Mouse (Mus musculus): ENCODE measurements around the gene Wrnip1.

Wrnip1 gene

GRCm38 (mm10) chr13:32806820-32807219, 5.0 kb downstream of the Wrnip1 start:
- in situ Hi-C loops (cut with MboI; ENCODE audit: low sequenced_read_pairs), result no loop called here

- in situ Hi-C loops (cut with MboI; ENCODE audit: low sequenced_read_pairs), result no loop called here
Observed at GRCm38 (mm10) chr13:32807624-32808023, 5.8 kb downstream of the Wrnip1 start.

DNA sequence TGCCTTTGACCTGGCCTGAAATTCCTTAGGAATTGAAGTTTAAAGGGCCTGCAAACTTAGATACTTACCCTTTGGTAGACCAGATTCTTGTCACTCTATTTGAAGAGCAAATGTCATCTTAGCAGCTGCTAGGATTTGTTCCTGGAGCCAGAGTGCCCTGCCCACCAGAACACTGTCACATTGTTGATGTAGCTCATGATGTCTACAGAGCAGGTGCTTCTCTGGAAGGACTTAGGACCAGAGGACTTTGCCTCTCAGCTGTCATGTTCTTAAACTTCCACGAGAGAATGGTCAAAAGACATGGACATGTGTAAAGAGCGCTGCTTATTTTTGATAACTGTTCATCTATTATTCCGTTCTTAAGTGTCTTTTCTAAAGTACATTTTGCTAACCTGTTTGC, 17.4 kb downstream of the Wrnip1 start:
- in situ Hi-C loops (cut with MboI; ENCODE audit: low sequenced_read_pairs), result no loop called here

GRCm38 (mm10) chr13:32819926-32820325, 18.1 kb downstream of the Wrnip1 start:
- in situ Hi-C loops (cut with MboI; ENCODE audit: low sequenced_read_pairs), result no loop called here

DNA sequence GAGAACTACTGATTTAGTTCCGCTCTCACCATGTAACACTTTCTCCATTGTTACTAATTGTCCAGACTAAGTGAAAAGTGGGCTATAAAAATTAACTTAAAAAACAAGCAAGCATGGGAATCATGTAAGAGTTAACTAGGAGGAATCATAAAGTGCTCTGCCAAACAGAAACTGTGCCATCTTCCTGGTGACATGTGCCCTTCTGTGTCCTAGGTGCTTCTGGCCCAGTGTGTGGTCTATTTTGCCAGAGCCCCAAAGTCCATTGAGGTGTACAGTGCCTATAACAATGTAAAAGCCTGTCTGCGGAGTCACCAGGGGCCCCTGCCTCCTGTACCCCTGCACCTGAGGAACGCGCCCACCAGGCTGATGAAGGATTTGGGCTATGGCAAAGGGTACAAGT, 19.8 kb downstream of the Wrnip1 start:
- in situ Hi-C loops (cut with MboI; ENCODE audit: low sequenced_read_pairs), result no loop called here

- in situ Hi-C loops (cut with MboI; ENCODE audit: low sequenced_read_pairs), result no loop called here
Observed at GRCm38 (mm10) chr13:32823126-32823525, 21.3 kb downstream of the Wrnip1 start.

- in situ Hi-C loops (cut with MboI; ENCODE audit: low sequenced_read_pairs), result no loop called here
Observed at GRCm38 (mm10) chr13:32824377-32825330, 22.8 kb downstream of the Wrnip1 start.

DNA sequence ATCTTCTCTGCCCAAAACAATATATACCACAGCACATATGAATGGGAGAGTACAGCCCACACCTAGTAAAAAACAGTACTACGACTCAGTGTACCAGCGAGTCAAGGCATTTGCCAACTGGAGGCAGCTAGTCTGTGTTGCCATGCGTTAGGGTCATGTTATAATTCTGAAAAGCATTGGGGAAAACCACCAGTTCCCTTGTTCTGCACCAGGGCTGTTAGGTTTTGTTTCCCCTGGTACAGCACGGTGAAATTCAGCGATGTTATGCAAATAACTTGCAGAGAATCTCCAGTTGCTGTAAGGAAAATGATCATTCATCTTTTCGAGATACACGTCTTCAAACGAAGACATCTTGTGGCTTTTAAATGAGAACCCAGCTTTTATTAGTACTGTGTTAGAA, 23.7 kb downstream of the Wrnip1 start:
- in situ Hi-C loops (cut with MboI; ENCODE audit: low sequenced_read_pairs), result no loop called here

- in situ Hi-C loops (cut with MboI; ENCODE audit: low sequenced_read_pairs), result no loop called here
Observed at GRCm38 (mm10) chr13:32827111-32827822, 25.4 kb downstream of the Wrnip1 start.

DNA sequence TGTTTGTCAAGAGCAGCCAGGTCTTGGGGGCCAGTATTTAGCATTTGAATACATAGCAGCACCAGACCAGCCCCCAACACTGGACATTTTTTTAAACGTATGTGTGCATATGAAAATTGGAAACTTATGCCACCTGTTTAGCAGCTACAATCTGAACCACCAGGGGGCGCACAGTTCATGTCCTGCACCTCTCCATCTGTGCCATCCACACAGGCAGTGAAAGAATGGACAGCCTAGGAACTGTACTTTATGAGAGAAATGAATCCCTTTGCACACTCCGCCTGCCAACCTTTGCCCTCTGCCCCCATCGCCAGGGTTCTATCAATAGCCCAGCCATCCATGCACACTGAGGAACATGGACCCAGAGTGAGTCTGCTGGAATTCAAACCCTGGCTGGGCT, 26.1 kb downstream of the Wrnip1 start:
- in situ Hi-C loops (cut with MboI; ENCODE audit: low sequenced_read_pairs), result no loop called here

DNA sequence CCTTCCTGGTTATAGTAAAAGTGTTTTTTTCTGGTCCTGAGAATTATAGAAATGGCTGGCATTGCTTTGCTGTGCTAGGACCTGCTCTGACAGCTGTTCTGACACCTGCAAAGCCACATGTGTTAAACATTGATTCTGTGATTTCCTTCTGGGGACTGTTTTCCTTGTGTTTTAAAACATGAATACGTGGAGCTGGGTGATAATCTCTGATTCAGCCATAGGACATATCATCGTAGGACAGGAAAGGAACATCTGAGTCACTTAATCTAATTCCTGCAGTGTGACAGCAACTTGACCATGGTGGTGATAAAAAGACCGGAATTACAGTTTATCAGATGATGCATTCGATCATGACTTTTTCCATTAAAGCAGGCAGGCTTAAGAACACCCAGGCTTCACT, 27.0 kb downstream of the Wrnip1 start:
- in situ Hi-C loops (cut with MboI; ENCODE audit: low sequenced_read_pairs), result no loop called here

GRCm38 (mm10) chr13:32831505-32832273, 29.9 kb downstream of the Wrnip1 start:
- in situ Hi-C loops (cut with MboI; ENCODE audit: low sequenced_read_pairs), result no loop called here

- in situ Hi-C loops (cut with MboI; ENCODE audit: low sequenced_read_pairs), result no loop called here
Observed at GRCm38 (mm10) chr13:32832776-32833175, 30.9 kb downstream of the Wrnip1 start.

DNA sequence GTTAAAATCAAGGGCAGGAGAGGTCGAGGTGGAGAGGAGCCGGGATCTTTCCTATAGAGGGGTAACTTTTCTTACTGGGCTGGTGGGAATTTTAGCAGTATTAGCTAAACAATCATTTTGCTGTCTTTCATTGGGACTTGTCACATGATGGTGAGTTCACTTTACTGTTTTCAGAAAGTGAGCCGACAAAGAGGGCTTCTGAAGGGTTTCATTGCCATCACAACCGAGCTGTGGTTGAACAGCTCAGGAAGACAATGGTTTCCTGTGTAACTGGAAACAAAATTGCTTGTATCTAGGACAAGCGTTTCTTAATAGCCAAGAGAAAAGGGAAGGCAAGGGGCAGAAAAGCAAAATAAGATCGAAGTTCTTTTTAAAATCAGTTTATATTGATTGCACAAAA, 31.4 kb downstream of the Wrnip1 start:
- in situ Hi-C loops (cut with MboI; ENCODE audit: low sequenced_read_pairs), result no loop called here

- in situ Hi-C loops (cut with MboI; ENCODE audit: low sequenced_read_pairs), result no loop called here
Observed at GRCm38 (mm10) chr13:32834513-32834912, 32.7 kb downstream of the Wrnip1 start.

DNA sequence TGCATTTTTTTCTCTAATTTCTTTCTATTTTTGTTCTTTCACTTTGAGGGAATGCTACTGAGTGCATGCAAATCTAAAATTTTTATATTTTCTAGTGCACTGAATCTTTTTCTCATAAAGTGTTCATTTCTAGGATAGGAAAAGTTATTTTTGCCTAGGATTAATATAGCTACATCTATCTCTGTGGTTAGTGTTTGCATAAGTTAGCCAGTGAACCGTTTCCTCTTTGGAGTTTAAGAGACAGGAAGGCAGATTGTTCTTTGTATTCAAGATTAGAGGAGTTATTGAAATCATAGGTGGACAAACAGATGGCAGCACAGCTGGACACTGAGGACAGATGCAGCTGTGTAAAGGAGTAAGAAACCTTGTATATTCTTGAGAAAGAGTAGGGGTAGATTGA, 37.5 kb downstream of the Wrnip1 start:
- in situ Hi-C loops (cut with MboI; ENCODE audit: low sequenced_read_pairs), result no loop called here

DNA sequence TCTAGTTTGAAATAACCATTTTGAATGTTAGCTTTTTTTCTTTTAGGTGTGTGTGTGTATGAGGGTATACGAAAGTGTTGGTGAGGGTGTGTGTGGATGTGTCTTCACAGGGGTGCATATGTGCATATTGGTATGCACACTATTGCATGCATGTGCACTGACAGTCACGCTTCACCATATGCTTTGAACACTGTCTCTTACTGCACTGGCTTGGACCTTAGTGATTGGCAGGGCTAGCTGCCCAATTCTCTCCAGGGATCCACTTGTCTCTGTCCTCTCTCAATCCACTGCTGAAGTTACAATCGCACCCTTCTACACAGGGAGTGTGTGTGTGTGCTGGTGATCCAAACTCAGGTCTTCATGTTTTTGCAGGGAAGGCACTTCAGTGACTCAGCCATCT, 39.5 kb downstream of the Wrnip1 start:
- in situ Hi-C loops (cut with MboI; ENCODE audit: low sequenced_read_pairs), result no loop called here

GRCm38 (mm10) chr13:32846221-32846620, 44.4 kb downstream of the Wrnip1 start:
- in situ Hi-C loops (cut with MboI; ENCODE audit: low sequenced_read_pairs), result no loop called here

- in situ Hi-C loops (cut with MboI; ENCODE audit: low sequenced_read_pairs), result no loop called here
Observed at GRCm38 (mm10) chr13:32849092-32849491, 47.3 kb downstream of the Wrnip1 start.

DNA sequence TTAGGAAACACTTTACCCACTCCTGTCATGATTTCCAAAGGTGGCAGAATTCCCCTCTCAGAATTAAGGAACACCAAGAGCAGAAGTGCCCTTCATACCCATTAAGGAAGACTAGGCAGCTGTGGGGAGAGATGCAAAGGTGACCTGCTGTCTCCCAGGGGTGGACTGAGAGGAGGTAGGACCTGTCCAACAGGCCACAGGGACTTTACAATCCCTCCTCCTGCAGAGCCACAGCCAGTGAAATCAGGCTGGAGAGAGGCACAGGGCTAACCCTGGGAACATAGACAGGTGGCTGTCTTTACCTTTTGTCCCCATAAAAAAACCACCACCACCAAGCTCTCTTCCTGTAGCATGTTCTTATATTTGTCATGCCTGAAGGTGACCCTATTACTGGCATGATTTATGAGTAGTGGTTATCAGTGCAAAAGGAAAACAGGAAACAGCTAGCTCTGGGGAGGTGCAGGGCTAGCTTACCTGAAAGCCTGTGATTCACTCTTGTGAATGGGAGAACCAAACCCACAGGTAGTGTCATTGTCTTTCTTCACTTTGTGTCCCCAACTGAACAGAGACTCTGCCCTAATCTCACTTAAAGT, 47.8 kb downstream of the Wrnip1 start:
- in situ Hi-C loops (cut with MboI; ENCODE audit: low sequenced_read_pairs), result loop anchor here (25.0 kb wide), 1 partner anchor 1038 kb away; no protein-coding TSS in a partner anchor

DNA sequence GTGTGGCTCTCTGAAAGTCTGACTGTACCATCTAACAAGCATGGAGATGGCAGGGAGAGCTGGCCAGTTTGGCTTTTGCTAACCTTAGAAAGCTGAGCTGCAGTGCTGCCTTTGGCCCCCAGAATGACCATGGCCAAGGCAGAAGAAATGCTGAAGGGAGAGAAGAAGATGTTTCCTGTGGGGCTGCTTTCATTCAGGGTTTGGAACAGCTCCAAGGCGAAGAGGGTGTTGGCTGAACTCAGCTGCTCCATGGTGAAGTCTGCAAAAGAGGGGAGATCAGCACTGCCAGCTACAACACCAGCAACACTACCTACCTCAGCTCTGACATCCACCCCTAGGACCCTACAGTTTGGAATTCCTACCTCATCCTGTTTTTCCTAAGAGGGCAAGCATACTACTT, 48.3 kb downstream of the Wrnip1 start:
- in situ Hi-C loops (cut with MboI; ENCODE audit: low sequenced_read_pairs), result loop anchor here (25.0 kb wide), 1 partner anchor 1037 kb away; no protein-coding TSS in a partner anchor
